Mouse (Mus musculus) gastrocnemius, postnatal 36 days (tissue): ENCODE data around the gene B3gnt2. TPM values are rescaled to one million over a fixed set of nuclear protein-coding genes. Genes with fewer than 3 reads are reported as not detected.

Experiments used
- DNase-seq, 2 experiments: peaks; one replicate each; pipeline ENCODE4 v3.0.0; 2022
- intact Hi-C: fragments of 180-260 bp; cut with DNase I; formaldehyde crosslinking; loops from one replicate; pipeline ENCODE4 v1.15.1; 2025
- long read RNA-seq, 2 experiments: library from polyadenylated mRNA; stranded (forward); transcript quantifications; one replicate each; pipeline ENCODE4 v2.0.0; 2021
- total RNA-seq, 2 experiments: library from RNA; stranded (reverse); gene quantifications; 2 replicates each; pipeline ENCODE4 v1.2.3; 2021

The B3gnt2 gene
- 1 to 10 TPM; 1.2 to 5.8 TPM for total RNA-seq
- long read RNA-seq, experiment 1, partial matches to known transcripts = 0 of 1 reads
- long read RNA-seq, experiment 1, other reads (novel, unspliced or antisense) = 0 of 1 reads
- long read RNA-seq, experiment 2, partial matches to known transcripts = 0 of 3 reads
- long read RNA-seq, experiment 2, other reads (novel, unspliced or antisense) = 0 of 3 reads

DNA sequence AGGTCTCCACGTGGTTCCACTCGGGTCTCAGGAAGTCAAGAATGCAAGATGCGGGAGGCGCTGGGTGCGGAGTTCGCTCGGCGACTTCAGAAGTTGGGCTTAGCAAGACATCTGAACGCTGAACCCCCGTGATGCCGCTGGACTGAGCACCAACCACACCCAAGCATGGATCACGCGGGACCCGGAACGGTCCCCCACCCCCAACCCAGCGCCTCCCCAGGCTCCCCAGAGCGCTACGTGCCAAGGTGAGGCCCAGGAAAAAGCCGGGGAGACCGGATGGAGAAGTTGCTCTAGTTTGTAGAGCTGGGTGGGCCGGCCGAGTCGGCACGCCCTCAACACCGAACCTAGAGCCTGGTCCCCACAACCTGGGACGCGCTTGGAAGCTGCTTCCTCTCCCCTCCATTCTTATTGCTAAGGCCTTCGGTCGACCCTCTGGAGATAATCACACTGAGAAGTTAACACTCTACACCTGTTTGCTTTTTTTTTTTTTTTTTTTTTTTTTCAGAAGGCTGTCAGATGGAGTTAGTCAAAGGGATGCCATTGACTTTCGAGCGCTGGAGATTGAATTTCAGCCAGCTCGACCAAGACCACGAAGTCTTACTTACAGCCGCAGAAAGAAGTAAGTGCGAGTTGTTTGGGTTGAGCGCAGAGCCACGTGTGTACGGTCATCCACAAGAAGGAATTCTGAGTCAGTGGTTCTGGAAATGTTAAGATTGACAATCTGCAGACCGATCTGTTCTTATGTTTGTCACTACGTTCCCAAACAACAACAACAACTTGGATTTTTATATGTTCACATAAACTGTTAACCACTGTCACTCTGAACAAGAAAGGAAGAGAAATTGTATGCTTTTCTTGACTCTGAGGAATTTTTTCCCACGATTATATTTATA, at the start of gene B3gnt2:
TSS of gene B3gnt2 (minus strand) at position 627 of the 893 bp plus-strand sequence.
- DNase-seq = peak in 1 of 2 experiments; percentile 42
- intact Hi-C loops = no loop called here

- no peak for DNase-seq
- intact Hi-C loops = no loop called here
These were observed 45.7 kb upstream of the B3gnt2 start for GRCm38 (mm10) chr11:22906453-22906865.

GRCm38 (mm10) chr11:22902923-22903322, 42.2 kb upstream of the B3gnt2 start:
- no peak for DNase-seq
- intact Hi-C loops = no loop called here

GRCm38 (mm10) chr11:22900041-22900440, 39.3 kb upstream of the B3gnt2 start:
- intact Hi-C loops = no loop called here
- DNase-seq = no peak

- no peak for DNase-seq
- intact Hi-C loops = no loop called here
These were observed 36.9 kb upstream of the B3gnt2 start for GRCm38 (mm10) chr11:22897642-22898041.

DNA sequence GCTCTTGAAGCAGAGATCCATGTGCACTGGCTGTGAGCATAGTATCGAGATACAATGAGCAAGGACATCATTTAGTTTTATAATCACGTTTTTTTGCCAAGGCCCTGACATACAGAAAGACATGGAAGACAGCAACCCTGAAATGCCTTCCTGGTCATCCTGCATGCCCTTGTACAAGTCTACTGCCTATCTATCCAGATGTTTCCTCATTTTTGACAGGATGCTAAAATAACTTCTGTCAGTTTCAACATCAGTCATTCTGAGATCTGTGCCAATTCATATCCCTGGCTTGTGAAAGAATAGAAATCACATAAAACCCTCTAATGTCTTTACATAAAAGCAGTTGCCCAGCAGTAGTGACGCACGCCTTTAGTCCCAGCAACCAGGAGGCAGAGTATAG, 36.4 kb upstream of the B3gnt2 start:
- DNase-seq = no peak
- intact Hi-C loops = no loop called here

- intact Hi-C loops = no loop called here
These were observed 32.3 kb upstream of the B3gnt2 start for GRCm38 (mm10) chr11:22893075-22893474.

DNA sequence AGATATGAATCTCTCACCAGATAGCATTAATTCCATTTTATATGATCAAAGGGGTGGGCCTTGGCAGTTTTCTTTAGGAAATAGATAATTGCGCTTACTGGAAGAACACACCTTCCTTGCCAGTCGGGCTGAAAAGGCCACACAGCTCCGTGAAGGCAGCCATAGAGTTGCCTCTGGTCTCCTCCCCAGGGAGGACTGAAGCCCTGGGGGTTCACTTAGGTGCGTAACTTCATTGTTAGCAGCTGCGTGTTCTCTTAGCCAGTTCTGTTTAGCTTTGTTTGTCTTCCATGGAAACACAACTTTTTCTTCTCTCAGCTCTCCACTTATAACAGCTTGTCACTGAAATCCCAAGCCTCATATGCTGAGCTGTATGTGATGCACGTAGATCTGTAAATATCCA, 31.7 kb upstream of the B3gnt2 start:
- no peak for DNase-seq
- intact Hi-C loops = no loop called here

More at GRCm38 (mm10) chr11:22893075-22893474, 32.3 kb upstream of the B3gnt2 start:
- DNase-seq = no peak

GRCm38 (mm10) chr11:22891876-22892275, 31.1 kb upstream of the B3gnt2 start:
- intact Hi-C loops = no loop called here
- no peak for DNase-seq

- no peak for DNase-seq
- intact Hi-C loops = no loop called here
These were observed 30.5 kb upstream of the B3gnt2 start for GRCm38 (mm10) chr11:22891242-22891641.

DNA sequence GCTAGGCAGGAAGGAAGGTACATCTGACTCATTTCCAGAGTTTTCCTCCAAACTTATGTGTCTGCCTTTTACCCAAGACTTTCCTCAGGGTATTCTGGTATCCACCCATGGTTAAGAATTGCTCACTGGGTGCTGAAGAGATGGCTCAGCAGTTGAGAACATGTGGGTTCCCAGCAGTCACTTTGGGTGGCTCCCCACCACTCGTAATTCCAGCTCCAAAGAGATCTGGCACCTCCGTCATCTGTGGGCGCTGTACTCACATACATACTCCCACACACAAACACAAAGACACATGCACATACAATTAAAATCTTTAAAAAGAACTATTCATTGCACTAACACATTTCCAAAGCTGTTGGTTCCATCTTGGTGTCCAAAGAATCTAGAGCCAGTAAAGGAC, 28.5 kb upstream of the B3gnt2 start:
- DNase-seq = no peak
- intact Hi-C loops = no loop called here

GRCm38 (mm10) chr11:22886991-22887390, 26.2 kb upstream of the B3gnt2 start:
- intact Hi-C loops = no loop called here
- no peak for DNase-seq

GRCm38 (mm10) chr11:22885350-22885749, 24.6 kb upstream of the B3gnt2 start:
- DNase-seq = no peak
- intact Hi-C loops = no loop called here

- intact Hi-C loops = no loop called here
- DNase-seq = no peak
These were observed 22.9 kb upstream of the B3gnt2 start for GRCm38 (mm10) chr11:22883676-22884075.

- intact Hi-C loops = no loop called here
- no peak for DNase-seq
These were observed 22.2 kb upstream of the B3gnt2 start for GRCm38 (mm10) chr11:22882926-22883325.

DNA sequence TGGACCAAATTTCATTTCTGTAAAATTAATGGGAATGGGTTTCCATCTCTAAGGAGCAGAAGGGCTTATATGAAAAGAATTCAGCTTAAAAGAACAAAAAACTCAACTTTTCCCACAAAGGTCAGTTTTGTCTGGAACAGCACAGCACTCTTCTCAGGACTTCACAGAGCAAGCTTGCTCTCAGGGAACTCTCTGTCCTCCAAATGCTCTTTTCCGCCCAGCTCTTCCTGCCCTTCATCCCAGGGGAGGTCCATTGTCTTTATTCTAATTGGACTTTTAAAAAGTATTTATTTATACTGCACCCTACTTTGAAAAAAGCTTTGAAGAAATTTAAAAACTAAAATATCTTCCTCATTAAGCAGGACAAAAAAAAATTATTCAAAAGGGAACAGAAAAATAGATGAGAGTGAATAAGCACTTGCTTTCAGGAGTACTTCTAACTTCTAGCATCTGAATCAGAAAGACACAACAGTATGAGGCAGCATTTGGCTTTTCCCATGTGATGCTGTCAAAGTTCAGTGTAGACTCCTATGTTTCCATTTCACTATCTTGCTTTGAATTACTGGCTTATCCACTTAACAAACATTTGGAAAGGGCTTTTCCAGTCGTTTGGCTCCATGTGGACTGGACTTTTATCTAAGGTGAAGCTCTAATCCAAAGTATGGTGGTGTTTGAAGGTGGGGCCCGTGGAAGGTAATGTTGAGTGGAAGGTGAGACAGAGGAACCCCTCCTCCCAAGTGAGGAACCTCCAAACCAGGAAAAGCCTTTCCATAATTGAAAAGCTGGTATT, 19.8 kb upstream of the B3gnt2 start:
- no peak for DNase-seq
- intact Hi-C loops = no loop called here

DNA sequence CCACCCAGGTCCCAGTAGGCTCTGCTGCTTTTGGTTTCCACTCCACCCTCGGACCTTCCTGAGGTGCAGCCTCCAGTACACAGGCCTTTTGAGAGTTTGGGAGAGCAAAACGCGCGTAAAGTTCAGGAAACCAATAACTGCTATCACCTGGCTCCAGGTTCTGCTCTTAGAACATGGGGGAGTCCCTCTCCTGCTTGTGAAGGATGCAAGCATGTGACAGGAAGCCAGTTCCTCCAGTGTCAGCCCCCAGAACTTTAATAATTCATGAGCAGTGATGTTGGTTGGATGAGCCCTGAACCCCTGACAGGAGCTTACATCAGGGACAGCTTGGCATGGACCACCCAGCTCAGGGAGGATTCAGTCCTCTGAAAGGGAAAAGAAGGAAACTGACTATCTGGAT, 18.9 kb upstream of the B3gnt2 start:
- intact Hi-C loops = no loop called here

GRCm38 (mm10) chr11:22876680-22877330, 16.0 kb upstream of the B3gnt2 start:
- DNase-seq = no peak
- intact Hi-C loops = no loop called here

More for the DNA sequence above, 18.9 kb upstream of the B3gnt2 start:
- no peak for DNase-seq

- intact Hi-C loops = no loop called here
- DNase-seq = no peak
These were observed 14.5 kb upstream of the B3gnt2 start for GRCm38 (mm10) chr11:22875279-22875678.

GRCm38 (mm10) chr11:22874747-22875146, 14.0 kb upstream of the B3gnt2 start:
- no peak for DNase-seq
- intact Hi-C loops = no loop called here

DNA sequence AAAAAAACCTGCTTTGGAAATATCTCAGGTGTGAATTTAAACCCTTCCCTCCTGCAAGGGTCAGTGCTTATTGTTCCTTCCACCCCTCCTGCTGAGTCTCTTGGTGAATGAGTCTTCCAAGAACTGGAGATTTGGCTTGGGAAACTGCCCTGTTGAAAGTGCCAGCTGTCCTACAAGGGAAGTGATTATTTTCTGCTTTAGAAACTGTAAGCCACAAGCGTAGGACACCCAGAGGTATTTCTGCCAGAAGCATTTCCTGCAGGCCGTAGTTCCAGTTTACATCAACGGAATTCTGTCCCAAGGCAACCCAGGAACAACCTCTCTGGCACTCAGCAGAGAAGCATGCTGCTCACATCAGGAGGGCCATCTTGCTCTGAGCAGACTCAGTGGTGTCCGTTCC, 12.6 kb upstream of the B3gnt2 start:
- intact Hi-C loops = no loop called here
- no peak for DNase-seq
